Mouse (Mus musculus) layer of hippocampus, adult 2 months (tissue): Measurements from ENCODE around the gene Kazald1. TPM values are rescaled to one million over a fixed set of nuclear protein-coding genes. Genes with fewer than 3 reads are reported as not detected.

Experiments used
- DNase-seq, 2 experiments: peaks; one replicate each; pipeline ENCODE4 v3.0.0; 2022; ENCODE audit warnings: low spot score in 2 of 2
- H3K27ac ChIP-seq: fragments of 200-600 bp; 2 replicates; pipeline ENCODE4 v1.8.1; 2022
- H3K4me3 ChIP-seq: fragments of 200-600 bp; 2 replicates; pipeline ENCODE4 v1.8.1; 2022; ENCODE audit warnings: mild to moderate bottlenecking
- CTCF ChIP-seq: fragments of 200-600 bp; conservative IDR thresholded peaks from 2 replicates; pipeline ENCODE4 v1.8.1; 2022; ENCODE audit warnings: antibody characterized with exemption, mild to moderate bottlenecking, moderate library complexity
- total RNA-seq, 2 experiments: library from RNA; stranded (reverse); gene quantifications; 2 replicates each; pipeline ENCODE4 v1.2.3; 2021

Gene Kazald1
- total RNA-seq, 2 experiments from 2014 or later = 1.4 to 1.9 TPM

DNA sequence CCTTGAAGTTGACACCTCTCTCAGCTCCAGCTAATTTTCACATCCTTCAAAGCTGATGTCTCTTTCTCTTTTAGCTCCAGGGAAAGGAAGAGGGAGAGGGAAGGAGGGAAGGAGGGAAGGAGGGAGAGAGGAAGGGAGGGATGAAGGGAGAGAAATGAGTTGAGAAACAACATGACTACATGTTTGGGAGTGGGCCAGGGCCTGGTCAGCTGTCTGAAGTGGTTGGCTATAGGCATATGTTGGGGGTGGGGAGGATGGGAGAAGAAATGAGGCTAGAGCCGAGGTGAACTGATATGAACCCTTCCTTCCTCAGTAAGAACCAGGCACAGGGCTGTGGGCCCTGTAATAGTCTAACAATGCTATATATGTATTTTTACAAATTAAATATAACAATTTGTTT is 30.6 kb downstream of the Kazald1 start:
- no peak for DNase-seq
- H3K27ac ChIP-seq = no peak overlapping the region
- no peak overlapping the region for H3K4me3 ChIP-seq
- TF ChIP-seq CTCF = no peak

- Histone ChIP-seq H3K27ac (no peak overlapping the region), H3K4me3 (no peak overlapping the region)
- DNase-seq = no peak
- TF ChIP-seq CTCF = no peak
These were observed 31.6 kb downstream of the Kazald1 start for GRCm38 (mm10) chr19:45106689-45107088.

GRCm38 (mm10) chr19:45110681-45111080 is 35.6 kb downstream of the Kazald1 start:
- DNase-seq = no peak
- no peak for TF ChIP-seq CTCF
- Histone ChIP-seq H3K4me3 (no peak overlapping the region), H3K27ac (no peak overlapping the region)

DNA sequence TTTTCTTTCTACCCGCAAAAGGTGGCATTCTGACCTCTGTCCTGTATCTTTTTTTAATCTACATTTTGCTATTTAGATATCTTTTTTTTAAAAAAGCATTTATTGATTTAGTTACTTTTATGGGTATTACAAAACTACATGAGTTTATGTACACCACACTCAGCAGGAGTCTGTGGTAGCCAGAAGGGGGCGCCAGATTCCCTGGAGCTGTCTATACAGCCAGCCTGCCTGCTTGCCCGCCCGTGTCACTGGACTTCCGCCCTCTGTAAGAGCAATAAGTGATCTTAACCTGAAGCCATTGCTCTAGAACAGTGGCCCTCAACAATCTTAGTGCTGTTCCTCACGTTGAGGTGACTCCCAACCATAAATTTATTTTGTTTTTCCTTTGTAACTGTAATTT is 37.4 kb downstream of the Kazald1 start:
- TF ChIP-seq CTCF = peak; percentile 51
- Histone ChIP-seq H3K4me3 (no peak overlapping the region), H3K27ac (no peak overlapping the region)
- DNase-seq = no peak

DNA sequence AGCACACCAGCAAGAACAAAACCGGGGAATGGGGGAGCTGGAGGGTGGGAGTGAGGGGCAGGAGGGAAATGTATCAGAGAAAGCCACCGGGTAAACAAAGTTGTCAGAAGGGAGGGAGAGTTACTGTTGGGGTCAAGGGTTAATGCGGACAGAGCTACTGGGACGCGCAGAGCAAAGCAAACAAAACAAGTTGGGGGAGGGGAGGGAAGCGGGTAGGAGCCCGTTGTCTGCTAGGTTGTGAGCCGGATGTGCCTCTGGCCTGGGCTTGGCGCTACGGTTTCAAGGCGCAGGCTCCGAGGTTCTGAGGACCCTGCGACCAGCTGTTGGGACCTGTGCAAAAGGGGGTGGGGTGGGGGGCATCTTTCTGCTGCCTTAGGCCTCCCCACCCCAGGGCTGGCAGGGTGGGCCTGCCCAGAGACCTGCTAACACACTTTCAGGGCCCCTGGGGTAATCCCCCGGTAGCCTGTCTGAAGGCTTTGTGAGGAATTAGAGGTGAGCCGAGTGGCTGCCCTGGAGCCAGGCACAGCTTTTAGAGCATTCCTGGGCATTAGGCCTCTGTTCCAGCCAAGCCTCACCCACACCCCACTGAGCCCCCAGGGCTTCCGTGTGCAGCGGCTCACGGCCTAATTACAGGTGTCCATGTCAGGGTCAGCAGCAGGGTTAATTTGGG is 38.9 kb downstream of the Kazald1 start:
- TF ChIP-seq CTCF = no peak
- Histone ChIP-seq H3K4me3 (no peak overlapping the region), H3K27ac (no peak overlapping the region)
- no peak for DNase-seq

- no peak for DNase-seq
- no peak for TF ChIP-seq CTCF
- Histone ChIP-seq H3K27ac (no peak overlapping the region), H3K4me3 (no peak overlapping the region)
These were observed 39.7 kb downstream of the Kazald1 start for GRCm38 (mm10) chr19:45114772-45115171.

- Histone ChIP-seq H3K4me3 (no peak overlapping the region), H3K27ac (no peak overlapping the region)
- peak in 1 of 2 experiments; percentile 46 for DNase-seq
- peak; percentile 70 for TF ChIP-seq CTCF
These were observed 41.8 kb downstream of the Kazald1 start for GRCm38 (mm10) chr19:45116798-45117197.

Other genes starting within 250 kb of the Kazald1 start
- gene Slf2, start 144.1 kb upstream of the Kazald1 start, total RNA-seq = 10 to 100 TPM; 35.6 to 43.9 TPM
- gene Sema4g, start 86.1 kb upstream of the Kazald1 start, total RNA-seq = 10 to 100 TPM; 20.0 to 21.6 TPM
- 10 to 100 TPM; 14.7 to 15.3 TPM for gene Twnk, start 69.6 kb upstream of the Kazald1 start, total RNA-seq
- 10 to 100 TPM; 38.6 to 41.1 TPM for gene Mrpl43, start 68.8 kb upstream of the Kazald1 start, total RNA-seq
- gene Lzts2, start 60.8 kb upstream of the Kazald1 start, total RNA-seq = 10 to 100 TPM; 28.5 to 30.1 TPM
- gene Pdzd7, start 29.5 kb upstream of the Kazald1 start, total RNA-seq = 1 to 10 TPM; 2.1 to 3.3 TPM
- gene Sfxn3, start 27.7 kb upstream of the Kazald1 start, total RNA-seq = 10 to 100 TPM; 87.3 to 99.8 TPM
- not detected for gene Tlx1, start 75.4 kb downstream of the Kazald1 start, total RNA-seq
- not detected for gene Lbx1, start 160.6 kb downstream of the Kazald1 start, total RNA-seq